Mouse (Mus musculus): ENCODE measurements at regions not wholly inside any gene's neighbourhood (a gene's known extent, or its start where the extent isn't known, plus 50 kb on each side); places are given as distances from the start of the nearest gene placed in this dataset.

GRCm38 (mm10) chr8:59715430-59715829 lies 787.6 kb downstream of the Gm10283 start:
- in situ Hi-C loops (cut with MboI, MseI) = loop anchor here in 1 of 2 experiments (10.0 kb wide), 1 partner anchor 841 kb away; no protein-coding TSS in a partner anchor

DNA sequence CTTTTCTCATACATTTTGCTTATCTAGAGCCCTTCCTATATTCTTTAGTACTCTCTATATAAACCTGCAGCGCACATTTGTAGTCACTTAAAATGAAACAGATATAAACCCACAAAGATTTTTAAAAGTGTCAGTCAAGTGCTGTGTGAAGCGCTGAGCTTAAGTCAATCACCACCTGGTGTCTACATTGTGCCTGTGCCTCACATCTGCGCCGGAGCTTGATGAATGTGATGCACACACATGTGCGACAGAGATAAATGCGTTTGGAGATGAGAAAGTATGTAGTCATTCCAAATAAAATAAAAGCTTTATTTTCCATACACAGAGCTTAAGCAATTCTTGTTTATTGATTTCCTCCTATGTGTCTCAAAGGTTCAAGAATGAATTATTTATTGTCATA lies 791.5 kb upstream of the Galntl6 start:
- in situ Hi-C loops (cut with MboI, MseI) = no loop called here
